Mouse (Mus musculus): ENCODE measurements around the gene Obsl1. TPM values are rescaled to one million over a fixed set of nuclear protein-coding genes. Genes with fewer than 3 reads are reported as not detected.

Obsl1 gene
- total and polyA plus RNA-seq, 2 experiments from 2014 or later, result 24.2 to 45.9 TPM

DNA sequence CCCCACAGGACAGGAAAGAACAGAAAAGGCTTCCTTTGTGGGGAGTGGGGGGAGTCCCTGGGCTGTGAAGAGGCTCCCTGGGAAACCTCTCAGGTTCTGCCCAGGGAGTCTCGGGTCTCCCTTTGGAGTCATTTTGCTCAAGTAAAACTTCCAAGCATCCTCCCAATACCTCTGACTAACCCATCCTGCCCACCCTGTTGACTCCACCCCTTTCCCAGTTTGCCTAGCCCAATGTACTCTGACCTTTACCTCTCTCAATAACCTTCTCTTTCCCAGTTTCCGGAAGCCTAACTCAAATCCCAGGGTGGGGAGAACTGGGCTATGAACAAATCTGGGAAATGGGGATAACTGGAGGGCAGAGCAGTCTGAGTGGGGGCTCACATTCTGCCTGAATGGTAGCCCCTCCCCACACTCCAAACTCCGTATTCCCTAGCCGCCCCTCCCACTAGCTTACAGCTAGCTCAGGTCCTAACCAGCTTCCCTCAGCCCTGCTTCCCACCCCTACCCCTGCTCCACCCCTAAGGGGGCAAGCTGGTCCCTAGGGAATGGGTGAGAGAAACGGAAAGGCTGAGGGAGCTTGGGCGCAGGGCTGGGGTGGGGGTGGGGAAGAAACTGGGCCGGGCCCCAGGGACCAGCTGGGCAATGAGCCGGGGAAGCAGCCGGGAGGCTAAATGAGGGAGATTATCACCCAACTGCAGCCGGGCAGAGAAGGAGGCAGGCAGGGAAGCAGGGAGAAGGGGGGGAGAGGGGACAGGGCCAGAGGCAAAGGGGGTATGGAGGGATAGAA lies 58.8 kb downstream of the Obsl1 start:
- Histone ChIP-seq H3K9me3 (ENCODE audit: low read length) (no peaks in the 10 kb centered on the region), H3K4me2 (ENCODE audit: low read depth, low read length, poor library complexity, severe bottlenecking) (peak overlapping the region; percentile 78), H3K36me3 (ENCODE audit: insufficient read depth, low read length) (no peaks in the 10 kb centered on the region), H3K27me3 (ENCODE audit: insufficient read depth, low read length) (peaks cover 18% of the 10 kb centered on the region), H3K4me1 (ENCODE audit: insufficient read depth, low read length) (peaks cover 29% of the 10 kb centered on the region), H3K9ac (replicated peaks; ENCODE audit: low read length, poor library complexity, severe bottlenecking) (peak overlapping the region; percentile 24; the same call in 1 of the 2 replicates), H3K27ac (ENCODE audit: low read depth, low read length) (peak overlapping the region; percentile 67), H3K4me3 (ENCODE audit: low read depth, low read length) (no peak overlapping the region)
- 9% methylated on average over 10 of the region's 10 CpGs for WGBS
- ATAC-seq (ENCODE audit: low FRiP score) (no peak), DNase-seq (ENCODE audit: low spot score) (no peak)
- TF ChIP-seq CTCF (IDR thresholded peaks at IDR 0.05), result no peak

GRCm38 (mm10) chr1:75446656-75447055 lies 59.6 kb downstream of the Obsl1 start:
- H3K4me2 ChIP-seq (ENCODE audit: low read depth, low read length, poor library complexity, severe bottlenecking), result peak overlapping the region; percentile 78; the same call in 1 of the 2 replicates
- no peaks in the 10 kb centered on the region for H3K36me3 ChIP-seq (ENCODE audit: insufficient read depth, low read length)
- no peak for ATAC-seq (ENCODE audit: low FRiP score)
- 11% methylated on average over 20 of the region's 20 CpGs for WGBS
- H3K9me3 ChIP-seq (ENCODE audit: low read length), result no peaks in the 10 kb centered on the region
- peak overlapping the region; percentile 24; the same call in 1 of the 2 replicates for H3K9ac ChIP-seq (replicated peaks; ENCODE audit: low read length, poor library complexity, severe bottlenecking)
- DNase-seq (ENCODE audit: low spot score), result no peak
- peaks cover 18% of the 10 kb centered on the region for H3K27me3 ChIP-seq (ENCODE audit: insufficient read depth, low read length)
- H3K4me3 ChIP-seq (ENCODE audit: low read depth, low read length), result no peak overlapping the region
- TF ChIP-seq CTCF (IDR thresholded peaks at IDR 0.05), result no peak
- H3K27ac ChIP-seq (ENCODE audit: low read depth, low read length), result peak overlapping the region; percentile 67
- H3K4me1 ChIP-seq (ENCODE audit: insufficient read depth, low read length), result peaks cover 29% of the 10 kb centered on the region

DNA sequence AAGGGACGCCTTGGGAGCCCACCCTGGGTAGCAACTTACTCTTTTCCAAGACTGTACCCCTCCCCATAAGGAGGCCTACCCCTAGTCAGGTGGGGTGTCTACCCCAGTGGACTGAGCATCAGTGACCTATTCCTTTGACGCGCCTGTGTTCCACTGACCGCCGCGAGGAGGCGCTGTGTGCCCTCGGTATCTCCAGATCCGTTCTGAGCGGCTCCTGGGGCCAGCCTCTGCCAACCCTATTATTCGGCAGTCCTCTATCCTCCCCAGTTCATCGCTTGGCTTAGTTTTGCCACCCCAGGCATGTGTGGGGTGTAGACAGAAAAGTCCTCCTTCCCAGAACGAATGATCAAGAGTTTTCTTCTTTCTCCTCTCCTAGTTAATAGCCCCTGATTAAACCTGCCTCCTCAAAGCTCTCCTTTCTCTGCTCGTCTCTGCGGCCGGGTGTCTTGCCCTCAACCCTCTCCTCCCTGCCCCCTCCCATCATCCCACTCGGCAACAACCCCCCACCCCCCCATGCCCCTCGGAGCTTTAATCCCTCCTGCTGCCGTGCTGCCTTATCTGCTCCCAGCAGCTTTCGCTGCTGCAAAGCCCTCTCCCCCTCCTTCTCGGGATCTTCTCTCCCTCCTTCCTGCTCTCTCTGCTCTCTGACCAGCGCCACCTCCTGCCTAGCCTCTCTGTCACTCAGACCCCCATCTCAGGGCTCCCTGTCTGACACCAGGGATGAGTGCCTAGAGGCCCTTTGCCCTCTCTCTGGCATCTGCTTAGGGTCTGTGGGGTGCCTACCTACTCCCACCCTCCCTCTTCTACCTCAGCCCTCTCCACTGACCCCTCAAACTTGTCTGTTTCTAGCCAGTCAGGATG lies 60.3 kb downstream of the Obsl1 start:
- TF ChIP-seq CTCF (IDR thresholded peaks at IDR 0.05), result peak; percentile 88
- no peaks in the 10 kb centered on the region for H3K36me3 ChIP-seq (ENCODE audit: insufficient read depth, low read length)
- H3K9ac ChIP-seq (replicated peaks; ENCODE audit: low read length, poor library complexity, severe bottlenecking), result no peak overlapping the region
- no peaks in the 10 kb centered on the region for H3K9me3 ChIP-seq (ENCODE audit: low read length)
- peak overlapping the region; percentile 67 for H3K27ac ChIP-seq (ENCODE audit: low read depth, low read length)
- under 1% methylated on average over 22 of the region's 22 CpGs for WGBS
- H3K4me2 ChIP-seq (ENCODE audit: low read depth, low read length, poor library complexity, severe bottlenecking), result peak overlapping the region; percentile 78
- no peak overlapping the region for H3K4me3 ChIP-seq (ENCODE audit: low read depth, low read length)
- ATAC-seq (ENCODE audit: low FRiP score) (peak; percentile 51), DNase-seq (ENCODE audit: low spot score) (peak; percentile 74)
- H3K4me1 ChIP-seq (ENCODE audit: insufficient read depth, low read length), result peaks cover 29% of the 10 kb centered on the region
- peaks cover 14% of the 10 kb centered on the region; the same call in 1 of the 2 replicates for H3K27me3 ChIP-seq (ENCODE audit: insufficient read depth, low read length)

- WGBS, result 7% methylated on average over 9 of the region's 9 CpGs
- Histone ChIP-seq H3K27me3 (ENCODE audit: insufficient read depth, low read length) (peaks cover 14% of the 10 kb centered on the region; the same call in 1 of the 2 replicates), H3K4me1 (ENCODE audit: insufficient read depth, low read length) (peaks cover 29% of the 10 kb centered on the region), H3K36me3 (ENCODE audit: insufficient read depth, low read length) (no peaks in the 10 kb centered on the region), H3K9ac (replicated peaks; ENCODE audit: low read length, poor library complexity, severe bottlenecking) (peak overlapping the region; percentile 33; the same call in 1 of the 2 replicates), H3K4me3 (ENCODE audit: low read depth, low read length) (no peak overlapping the region), H3K4me2 (ENCODE audit: low read depth, low read length, poor library complexity, severe bottlenecking) (peak overlapping the region; percentile 78), H3K27ac (ENCODE audit: low read depth, low read length) (peak overlapping the region; percentile 67), H3K9me3 (ENCODE audit: low read length) (no peaks in the 10 kb centered on the region)
- DNase-seq (ENCODE audit: low spot score) (no peak), ATAC-seq (ENCODE audit: low FRiP score) (no peak; the same call in none of the 2 replicates)
- TF ChIP-seq CTCF (IDR thresholded peaks at IDR 0.05), result no peak
Observed at GRCm38 (mm10) chr1:75445141-75445701, 61.0 kb downstream of the Obsl1 start.

- Histone ChIP-seq H3K27ac (ENCODE audit: low read depth, low read length) (peak overlapping the region; percentile 67; the same call in 1 of the 2 replicates), H3K4me2 (ENCODE audit: low read depth, low read length, poor library complexity, severe bottlenecking) (no peak overlapping the region), H3K9me3 (ENCODE audit: low read length) (no peaks in the 10 kb centered on the region), H3K9ac (replicated peaks; ENCODE audit: low read length, poor library complexity, severe bottlenecking) (no peak overlapping the region), H3K4me1 (ENCODE audit: insufficient read depth, low read length) (peaks cover 26% of the 10 kb centered on the region), H3K4me3 (ENCODE audit: low read depth, low read length) (no peak overlapping the region), H3K36me3 (ENCODE audit: insufficient read depth, low read length) (no peaks in the 10 kb centered on the region), H3K27me3 (ENCODE audit: insufficient read depth, low read length) (peaks cover 7% of the 10 kb centered on the region; the same call in 1 of the 2 replicates)
- DNase-seq (ENCODE audit: low spot score) (no peak), ATAC-seq (ENCODE audit: low FRiP score) (no peak)
- 20% methylated on average over 3 of the region's 3 CpGs for WGBS
- no peak for TF ChIP-seq CTCF (IDR thresholded peaks at IDR 0.05)
Observed at GRCm38 (mm10) chr1:75444208-75444607, 62.0 kb downstream of the Obsl1 start.

Data from midbrain, postnatal 0 days (tissue).